Mouse (Mus musculus) liver, embryonic 15.5 days (tissue): ENCODE measurements around the gene Gpam. TPM values are rescaled to one million over a fixed set of nuclear protein-coding genes. Genes with fewer than 3 reads are reported as not detected.

Experiments
- ATAC-seq: fragments of 200-750 bp; cut with Nextera tagmentation; 2 replicates; pipeline ENCODE4 v1.8.0; 2017; ENCODE audit warnings: moderate number of reproducible peaks, mild to moderate bottlenecking, moderate library complexity; ENCODE audit not compliant: insufficient read depth
- H3K27ac ChIP-seq: fragments of 300-500 bp; sonication (generic); replicated peaks from 2 replicates; pipeline ENCODE4 v1.5.1; 2015; ENCODE audit warnings: mild to moderate bottlenecking, inconsistent platforms
- H3K27me3 ChIP-seq: fragments of 300-500 bp; sonication (generic); 2 replicates; pipeline ENCODE4 v1.6.1; 2015; ENCODE audit warnings: mild to moderate bottlenecking, inconsistent platforms
- H3K36me3 ChIP-seq: fragments of 300-500 bp; sonication (generic); replicated peaks from 2 replicates; pipeline ENCODE4 v1.6.1; 2015; ENCODE audit warnings: moderate library complexity, mild to moderate bottlenecking, inconsistent platforms
- H3K4me1 ChIP-seq: fragments of 300-500 bp; sonication (generic); replicated peaks from 2 replicates; pipeline ENCODE4 v1.6.1; 2015; ENCODE audit warnings: inconsistent platforms
- H3K4me2 ChIP-seq: fragments of 300-500 bp; sonication (generic); 2 replicates; pipeline ENCODE4 v1.6.1; 2015; ENCODE audit warnings: moderate library complexity, mild to moderate bottlenecking, inconsistent platforms
- H3K4me3 ChIP-seq: fragments of 300-500 bp; sonication (generic); replicated peaks from 2 replicates; pipeline ENCODE4 v1.5.1; 2015; ENCODE audit warnings: mild to moderate bottlenecking, inconsistent platforms
- H3K9ac ChIP-seq: fragments of 300-500 bp; sonication (generic); 2 replicates; pipeline ENCODE4 v1.6.1; 2015; ENCODE audit warnings: moderate library complexity, mild to moderate bottlenecking, inconsistent platforms
- H3K9me3 ChIP-seq: fragments of 300-500 bp; sonication (generic); replicated peaks from 2 replicates; pipeline ENCODE4 v1.6.1; 2016; ENCODE audit warnings: inconsistent platforms
- WGBS: fragments of 180-500 bp; shearing (Covaris S2); methylation state at CpG from one replicate; pipeline ENCODE4 v1.1.7; 2015; ENCODE audit warnings: mixed read lengths; ENCODE audit not compliant: insufficient replicate concordance; 5-methylcytosine and 5-hydroxymethylcytosine counted together
- polyA plus RNA-seq: library from polyadenylated mRNA; unstranded; fragments of >200 nt; fragmentation: Nextera tagmentation; extraction: Ambion mirVana; gene quantifications from 2 replicates; pipeline ENCODE4 v1.2.1, GENCODE M21; 2015

Gpam gene
- polyA plus RNA-seq, 1 experiment from 2014 or later = 28.3 TPM

DNA sequence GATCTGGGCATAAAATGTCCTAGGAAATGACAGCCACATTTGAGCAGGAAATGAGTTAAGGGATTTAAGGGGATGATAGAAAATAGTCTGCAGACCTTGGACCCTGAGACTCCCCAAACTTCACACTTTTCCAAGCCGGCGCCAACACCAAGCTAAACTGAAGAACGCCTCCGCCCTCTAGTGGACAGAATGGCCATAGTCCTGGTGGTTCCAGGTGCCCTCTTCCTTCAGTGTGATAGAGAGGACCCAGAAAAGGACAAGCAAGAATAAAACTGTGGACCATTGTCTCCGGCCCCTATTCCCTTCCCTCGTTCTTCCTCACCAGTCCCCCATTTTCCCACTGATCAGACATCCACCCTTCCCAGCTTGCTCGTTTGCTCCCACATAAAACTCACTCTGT, 66.1 kb downstream of the Gpam start:
- Histone ChIP-seq H3K27ac (no peak overlapping the region), H3K9me3 (no peaks in the 10 kb centered on the region), H3K36me3 (no peaks in the 10 kb centered on the region), H3K9ac (no peak overlapping the region), H3K4me3 (peak overlapping the region; percentile 22; the same call in 1 of the 2 replicates), H3K27me3 (no peaks in the 10 kb centered on the region), H3K4me2 (peak overlapping the region; percentile 63), H3K4me1 (peaks cover 15% of the 10 kb centered on the region)
- WGBS = 5% methylated on average over 7 of the region's 7 CpGs
- ATAC-seq = 0 out of 2 replicates have a peak, but pooled peaks have one; percentile 27

DNA sequence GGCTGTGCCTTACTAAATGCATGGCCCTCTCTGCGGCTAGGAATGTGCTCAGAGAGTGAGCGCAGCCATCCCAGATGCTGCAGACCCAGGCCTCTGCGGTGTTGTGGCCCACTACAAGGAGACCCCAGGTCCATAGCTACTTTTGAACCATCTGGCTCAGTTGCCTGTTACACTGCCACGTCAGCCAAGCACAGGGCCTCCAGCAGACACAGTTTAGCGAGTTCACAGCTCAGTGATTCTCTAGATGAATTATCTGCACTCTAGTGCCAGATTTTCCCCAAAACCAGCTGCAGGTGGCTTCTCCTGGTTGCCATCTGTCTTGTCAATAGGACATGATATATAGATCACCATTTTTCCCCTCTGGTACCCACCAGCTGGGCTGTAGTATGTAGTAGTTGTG, 69.6 kb downstream of the Gpam start:
- Histone ChIP-seq H3K4me3 (no peak overlapping the region), H3K9me3 (no peaks in the 10 kb centered on the region), H3K9ac (no peak overlapping the region), H3K4me1 (peaks cover 9% of the 10 kb centered on the region), H3K36me3 (no peaks in the 10 kb centered on the region), H3K27me3 (no peaks in the 10 kb centered on the region), H3K27ac (no peak overlapping the region), H3K4me2 (no peak overlapping the region)
- no peak for ATAC-seq
- 54% methylated on average over 5 of the region's 5 CpGs for WGBS

DNA sequence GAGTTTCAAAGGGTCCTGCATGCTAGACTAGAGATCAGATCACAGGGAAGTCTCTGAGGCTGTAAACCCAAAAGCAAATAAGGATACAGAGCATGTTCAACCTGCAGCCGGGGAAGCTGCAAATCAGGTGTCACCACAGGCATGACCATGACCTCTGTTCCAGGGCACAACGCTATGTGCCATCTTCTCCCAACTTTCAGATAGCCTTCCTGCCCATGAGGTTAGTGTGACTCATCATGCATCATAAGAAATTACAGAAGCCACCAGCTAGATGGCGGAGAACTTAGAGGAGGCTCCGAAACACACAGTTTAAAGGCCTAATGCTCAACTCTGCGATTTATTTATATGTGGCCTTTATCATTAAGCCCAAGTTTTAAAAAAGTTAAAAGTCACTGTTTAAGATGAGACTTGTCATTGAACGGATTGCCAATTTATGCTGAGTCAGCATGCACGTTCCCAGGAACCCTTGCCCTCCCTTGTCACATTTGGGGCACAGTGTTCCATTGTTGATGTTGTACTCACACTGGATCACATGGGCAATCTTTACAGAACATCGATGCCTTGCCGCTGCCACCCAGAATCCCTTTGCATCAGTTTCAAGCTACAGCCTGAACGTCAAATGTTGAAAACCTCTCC, 71.3 kb downstream of the Gpam start:
- Histone ChIP-seq H3K4me2 (no peak overlapping the region), H3K36me3 (no peaks in the 10 kb centered on the region), H3K4me3 (no peak overlapping the region), H3K4me1 (no peaks in the 10 kb centered on the region; the same call in 1 of the 2 replicates), H3K27me3 (no peaks in the 10 kb centered on the region), H3K9me3 (no peaks in the 10 kb centered on the region), H3K9ac (no peak overlapping the region), H3K27ac (no peak overlapping the region)
- 67% methylated on average over 10 of the region's 10 CpGs for WGBS
- ATAC-seq = no peak

- Histone ChIP-seq H3K4me2 (no peak overlapping the region), H3K4me1 (no peaks in the 10 kb centered on the region)
- WGBS = 39% methylated on average over 4 of the region's 4 CpGs
Measured at GRCm38 (mm10) chr19:55053163-55053562, 73.9 kb downstream of the Gpam start.

GRCm38 (mm10) chr19:55037406-55037805, 89.6 kb downstream of the Gpam start:
- no peaks in the 10 kb centered on the region for H3K4me1 ChIP-seq
- H3K36me3 ChIP-seq = no peaks in the 10 kb centered on the region
- H3K4me3 ChIP-seq = no peak overlapping the region
- WGBS = 58% methylated on average over 7 of the region's 7 CpGs
- H3K27ac ChIP-seq = no peak overlapping the region
- H3K27me3 ChIP-seq = no peaks in the 10 kb centered on the region
- H3K4me2 ChIP-seq = no peak overlapping the region
- no peaks in the 10 kb centered on the region for H3K9me3 ChIP-seq
- H3K9ac ChIP-seq = no peak overlapping the region
- ATAC-seq = no peak

More at GRCm38 (mm10) chr19:55053163-55053562, 73.9 kb downstream of the Gpam start:
- Histone ChIP-seq H3K9me3 (no peaks in the 10 kb centered on the region), H3K27ac (no peak overlapping the region), H3K36me3 (no peaks in the 10 kb centered on the region), H3K9ac (no peak overlapping the region), H3K27me3 (no peaks in the 10 kb centered on the region), H3K4me3 (no peak overlapping the region)
- no peak for ATAC-seq

- H3K4me2 ChIP-seq = no peak overlapping the region
- no peaks in the 10 kb centered on the region for H3K9me3 ChIP-seq
- no peaks in the 10 kb centered on the region for H3K27me3 ChIP-seq
- H3K27ac ChIP-seq = no peak overlapping the region
- H3K4me3 ChIP-seq = no peak overlapping the region
- H3K36me3 ChIP-seq = no peaks in the 10 kb centered on the region
- no peaks in the 10 kb centered on the region for H3K4me1 ChIP-seq
- no peak overlapping the region for H3K9ac ChIP-seq
- no peak for ATAC-seq
- WGBS = 38% methylated on average over 1 of the region's 1 CpGs
Measured at GRCm38 (mm10) chr19:55018872-55019271, 108.2 kb downstream of the Gpam start.

Other genes with a start within 250 kb of the Gpam start
- 0.37 and 0.38 TPM in 2 replicates for gene Tectb, start 53.5 kb upstream of the Gpam start, polyA plus RNA-seq
- gene Gucy2g, start 114.0 kb upstream of the Gpam start, polyA plus RNA-seq = not detected in 2 replicates
- gene Acsl5, start 124.7 kb upstream of the Gpam start, polyA plus RNA-seq = 154 and 157 TPM in 2 replicates
- 49.0 and 51.4 TPM in 2 replicates for gene Zdhhc6, start 188.8 kb upstream of the Gpam start, polyA plus RNA-seq
- 13.6 and 13.7 TPM in 2 replicates for gene Vti1a, start 189.1 kb upstream of the Gpam start, polyA plus RNA-seq